ENCODE assay signal across 8 mouse cellular contexts in the genomic region with DNA sequence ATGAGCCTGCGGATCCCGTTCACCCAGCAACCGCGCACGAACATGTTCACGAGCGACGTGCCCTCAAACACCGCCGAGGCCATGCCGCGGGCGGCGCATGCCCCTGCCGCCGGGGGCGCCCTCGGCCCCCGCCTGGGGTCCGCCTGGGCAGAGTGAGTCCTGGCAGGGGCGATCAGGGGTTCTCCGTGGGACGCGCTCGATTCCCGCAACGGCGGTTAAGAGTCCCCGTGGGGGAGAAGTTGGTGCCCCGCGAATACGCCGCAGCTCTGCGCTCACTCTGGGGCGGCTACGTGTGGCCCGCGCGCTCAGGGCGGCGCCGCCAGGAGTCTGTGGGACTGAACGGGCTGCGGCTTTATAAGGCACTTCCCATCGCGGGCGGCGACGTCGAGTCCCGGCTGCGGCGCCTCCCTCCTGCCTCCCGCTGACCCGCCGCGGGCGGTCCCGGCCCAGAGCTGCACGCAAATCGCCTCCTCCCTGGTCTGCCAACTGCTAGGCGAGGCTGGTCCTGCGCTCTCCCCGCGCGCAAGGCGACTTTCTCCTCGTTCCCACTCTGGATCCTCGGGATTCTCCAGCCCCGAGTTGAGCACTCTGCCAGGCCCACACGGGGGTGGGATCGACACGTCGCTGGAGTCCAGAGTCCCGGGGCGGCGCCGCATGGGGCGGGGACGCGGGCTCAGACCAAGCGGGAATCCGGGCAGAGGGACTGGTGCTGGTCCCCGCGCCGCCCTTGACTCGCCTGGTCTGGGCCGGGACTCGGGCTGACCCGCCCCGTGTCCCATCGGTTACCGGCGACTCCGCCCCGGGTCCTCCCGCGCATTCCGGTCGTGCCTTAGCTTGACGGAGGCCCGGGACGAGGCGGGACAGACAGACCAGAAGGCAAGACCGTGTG. TPM values are rescaled to one million over a fixed set of nuclear protein-coding genes. Genes with fewer than 3 reads are reported as not detected.
A peak's percentile ranks its signal among the peaks of the same experiment; 100 is the strongest.
DNase-seq lines count a peak whose midpoint lies in the region; TF ChIP-seq lines count a peak whose summit lies in the region.

No protein-coding gene starts in this region.

- peak; percentile 86 to 89 for DNase-seq in B cell, adult 2 months
- DNase-seq in adrenal gland, postnatal 25 days, result peak; percentile 64
- DNase-seq in forelimb bud, embryonic 11.5 days (ENCODE audit: low read depth, low spot score), result peak; percentile 35
- DNase-seq in heart, postnatal 4 days, result peak; percentile 85
- DNase-seq in layer of hippocampus, adult 2 months (ENCODE audit: low spot score in 2 of 2), result peak in 1 of 2 experiments; percentile 49
- peak; percentile 90 for DNase-seq in lung, postnatal 10 days
- peak; percentile 71 for DNase-seq in ovary, postnatal 36 days (ENCODE audit: low spot score)
- DNase-seq in thymus, postnatal 36 days, result peak; percentile 17 to 25

- H3K27ac ChIP-seq in layer of hippocampus, adult 2 months, result peak overlapping the region; percentile 75

- peak; percentile 79 for TF ChIP-seq CTCF in layer of hippocampus, adult 2 months (conservative IDR thresholded peaks at IDR 0.05)

- peak overlapping the region; percentile 67 for H3K4me3 ChIP-seq in layer of hippocampus, adult 2 months

RNA-seq across cellular contexts. Expression of a gene that starts 0.7 kb away (rescaled TPM):
- 1.8 and 2.8 TPM in 2 replicates for total RNA-seq in adrenal gland, postnatal 25 days (2021)
- 10 to 100 TPM; 24.5 to 25.4 TPM for total RNA-seq in heart, postnatal 4 days (2021)
- total RNA-seq in layer of hippocampus, adult 2 months (2021), result 10 to 100 TPM; 11.8 to 18.4 TPM
